9 mouse cellular contexts compared by ENCODE assay signal in the genomic region with DNA sequence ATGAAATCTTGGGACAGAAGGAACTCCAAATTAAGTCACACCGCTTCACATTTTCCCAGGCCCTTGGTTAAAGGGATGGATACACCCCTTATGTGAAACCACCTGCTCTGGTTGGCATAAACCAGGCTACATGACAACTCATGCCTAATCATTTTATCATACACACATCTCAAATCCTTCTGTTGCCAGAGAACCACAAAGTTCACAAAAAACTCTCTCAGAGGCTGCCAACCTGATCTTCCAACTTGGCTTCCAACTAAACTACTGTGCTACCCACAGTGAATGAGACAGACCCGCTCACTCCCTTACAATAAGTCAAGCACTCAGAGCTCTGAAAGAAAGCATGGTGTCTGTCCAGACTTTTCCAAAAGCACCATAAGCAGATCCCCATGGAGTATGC. TPM values are rescaled to one million over a fixed set of nuclear protein-coding genes. Genes with fewer than 3 reads are reported as not detected.
DNase-seq lines count a peak whose midpoint lies in the region; ATAC-seq lines count a peak whose summit lies in the region.
"Had no signal": no experiment of that assay in that cellular context is flagged by ENCODE, and none has a peak within 500 bp of the region (broad histone marks: within the 10 kb centered on the region; RNA-seq: fewer than 3 reads in every experiment).

No protein-coding gene starts in this region.

- WGBS in kidney, embryonic 14.5 days: 86% methylated on average over 2 of the region's 2 CpGs
- WGBS in hindbrain, embryonic 12.5 days: 84% methylated on average over 2 of the region's 2 CpGs
- 75% methylated on average over 2 of the region's 2 CpGs for WGBS in midbrain, embryonic 14.5 days

- peak overlapping the region; percentile 89 for H3K4me3 ChIP-seq in kidney, embryonic 14.5 days (ENCODE audit: low read length)
- H3K4me3 ChIP-seq in hindbrain, embryonic 12.5 days: peak overlapping the region; percentile 99; the same call in 1 of the 2 replicates
- H3K4me3 ChIP-seq in midbrain, embryonic 14.5 days (replicated peaks; ENCODE audit: low read depth, low read length): peak overlapping the region; percentile 96

- no peak for DNase-seq in kidney, adult 8-10 months
- peak; percentile 42 for DNase-seq in brain, adult 2 months (ENCODE audit: low read depth, low spot score)
- no peak for DNase-seq in midbrain, embryonic 14.5 days
- DNase-seq in thymus, postnatal 14 days: no peak
- DNase-seq in adrenal gland, postnatal 4 days (ENCODE audit: low spot score in 2 of 2): no peak
- DNase-seq: lung, postnatal 10 days had no signal

- H3K9me3 ChIP-seq in kidney, embryonic 14.5 days (ENCODE audit: control insufficient read depth, low read length): no peaks in the 10 kb centered on the region
- no peaks in the 10 kb centered on the region for H3K9me3 ChIP-seq in hindbrain, embryonic 12.5 days (replicated peaks)
- no peaks in the 10 kb centered on the region for H3K9me3 ChIP-seq in midbrain, embryonic 14.5 days (ENCODE audit: control insufficient read depth, low read length)

- H3K4me2 ChIP-seq in kidney, embryonic 14.5 days (replicated peaks; ENCODE audit: low read depth, low read length): peak overlapping the region; percentile 54; the same call in 1 of the 2 replicates
- peak overlapping the region; percentile 77 for H3K4me2 ChIP-seq in hindbrain, embryonic 12.5 days (replicated peaks)
- H3K4me2 ChIP-seq in midbrain, embryonic 14.5 days (ENCODE audit: low read length): peak overlapping the region; percentile 65

- H3K9ac ChIP-seq in kidney, embryonic 14.5 days (ENCODE audit: low read depth, low read length): no peak overlapping the region
- H3K9ac ChIP-seq in hindbrain, embryonic 12.5 days: no peak overlapping the region
- H3K9ac ChIP-seq in midbrain, embryonic 14.5 days (replicated peaks; ENCODE audit: low read length): no peak overlapping the region

- H3K27me3 ChIP-seq in kidney, embryonic 14.5 days (ENCODE audit: control insufficient read depth, insufficient read depth, low read length): no peaks in the 10 kb centered on the region
- no peaks in the 10 kb centered on the region for H3K27me3 ChIP-seq in hindbrain, embryonic 12.5 days
- H3K27me3 ChIP-seq in midbrain, embryonic 14.5 days (ENCODE audit: control insufficient read depth, insufficient read depth, low read length): no peaks in the 10 kb centered on the region

- ATAC-seq in kidney, embryonic 14.5 days (ENCODE audit: low FRiP score, low TSS enrichment): no peak
- ATAC-seq in hindbrain, embryonic 12.5 days (ENCODE audit: low FRiP score): no peak
- ATAC-seq in midbrain, embryonic 14.5 days (ENCODE audit: low FRiP score, low TSS enrichment): no peak
- ATAC-seq in inflammation-experienced regulatory T-cells, adult 6 months: no peak

- no peak overlapping the region for H3K27ac ChIP-seq in kidney, embryonic 14.5 days (ENCODE audit: low read depth, low read length)
- no peak overlapping the region for H3K27ac ChIP-seq in hindbrain, embryonic 12.5 days
- no peak overlapping the region for H3K27ac ChIP-seq in midbrain, embryonic 14.5 days (replicated peaks; ENCODE audit: low read depth, low read length)

- H3K36me3 ChIP-seq in kidney, embryonic 14.5 days (ENCODE audit: control insufficient read depth, insufficient read depth, low read length): no peaks in the 10 kb centered on the region
- H3K36me3 ChIP-seq in hindbrain, embryonic 12.5 days: no peaks in the 10 kb centered on the region
- H3K36me3 ChIP-seq in midbrain, embryonic 14.5 days (ENCODE audit: control insufficient read depth, insufficient read depth, low read length): no peaks in the 10 kb centered on the region

- H3K4me1 ChIP-seq in kidney, embryonic 14.5 days (ENCODE audit: control insufficient read depth, insufficient read depth, low read length): peaks cover 15% of the 10 kb centered on the region
- peaks cover 26% of the 10 kb centered on the region for H3K4me1 ChIP-seq in hindbrain, embryonic 12.5 days
- H3K4me1 ChIP-seq in midbrain, embryonic 14.5 days (ENCODE audit: control insufficient read depth, insufficient read depth, low read length): peaks cover 22% of the 10 kb centered on the region

RNA-seq across cellular contexts. Expression of a gene that starts 1.6 kb away (rescaled TPM):
- 37.7 and 41.4 TPM in 2 replicates for polyA plus RNA-seq in kidney, embryonic 14.5 days (2014; fragmentation: Nextera tagmentation; extraction: Ambion mirVana)
- polyA plus RNA-seq in hindbrain, embryonic 12.5 days (2016; fragmentation: Nextera tagmentation; extraction: Ambion mirVana): 42.0 and 48.2 TPM in 2 replicates
- polyA plus RNA-seq in midbrain, embryonic 14.5 days (2014; fragmentation: Nextera tagmentation; extraction: Ambion mirVana): 37.8 and 45.9 TPM in 2 replicates
- total RNA-seq in adrenal gland, postnatal 4 days (2021): 10 to 100 TPM; 57.8 to 62.7 TPM
- polyA plus RNA-seq in inflammation-experienced regulatory T-cells, adult 6 months (2017; shearing (Covaris generic)): 10 to 100 TPM; 20.1 to 41.6 (median 39.1) TPM
